Mouse (Mus musculus): ENCODE measurements around the gene Erh. TPM values are rescaled to one million over a fixed set of nuclear protein-coding genes. Genes with fewer than 3 reads are reported as not detected.

The Erh gene
- polyA plus RNA-seq, 1 experiment from 2014 or later = 542 TPM

GRCm38 (mm10) chr12:80662322-80662721 is 18.2 kb upstream of the Erh start:
- no peak overlapping the region for H3K27ac ChIP-seq
- 96% methylated on average over 10 of the region's 10 CpGs for WGBS
- H3K27me3 ChIP-seq (ENCODE audit: poor library complexity, severe bottlenecking) = no peaks in the 10 kb centered on the region
- H3K4me1 ChIP-seq = no peaks in the 10 kb centered on the region
- no peak for DNase-seq (ENCODE audit: extremely low spot score, low spot score)
- peaks cover 34% of the 10 kb centered on the region for H3K36me3 ChIP-seq (replicated peaks)
- no peak overlapping the region for H3K4me3 ChIP-seq
- H3K9me3 ChIP-seq = no peaks in the 10 kb centered on the region

- Histone ChIP-seq H3K36me3 (replicated peaks) (peaks cover 15% of the 10 kb centered on the region), H3K27ac (no peak overlapping the region), H3K9me3 (no peaks in the 10 kb centered on the region), H3K4me1 (no peaks in the 10 kb centered on the region), H3K4me3 (no peak overlapping the region), H3K27me3 (ENCODE audit: poor library complexity, severe bottlenecking) (no peaks in the 10 kb centered on the region)
- no peak for DNase-seq (ENCODE audit: extremely low spot score, low spot score)
- WGBS = 92% methylated on average over 6 of the region's 6 CpGs
These were observed 14.5 kb upstream of the Erh start for GRCm38 (mm10) chr12:80658661-80659060.

- DNase-seq (ENCODE audit: extremely low spot score, low spot score) = no peak
- Histone ChIP-seq H3K4me3 (no peak overlapping the region), H3K9me3 (no peaks in the 10 kb centered on the region), H3K27me3 (ENCODE audit: poor library complexity, severe bottlenecking) (no peaks in the 10 kb centered on the region), H3K27ac (no peak overlapping the region), H3K36me3 (replicated peaks) (peaks cover 5% of the 10 kb centered on the region; the same call in 1 of the 2 replicates), H3K4me1 (no peaks in the 10 kb centered on the region)
- WGBS = 95% methylated on average over 3 of the region's 3 CpGs
These were observed 10.5 kb upstream of the Erh start for GRCm38 (mm10) chr12:80654659-80655025.

- WGBS = 94% methylated on average over 7 of the region's 7 CpGs
These were observed 10.0 kb upstream of the Erh start for GRCm38 (mm10) chr12:80653951-80654658.

GRCm38 (mm10) chr12:80646377-80646776 is 2.2 kb upstream of the Erh start:
- no peak overlapping the region for H3K27ac ChIP-seq
- no peak overlapping the region for H3K4me3 ChIP-seq
- H3K9me3 ChIP-seq = no peaks in the 10 kb centered on the region
- WGBS = 98% methylated on average over 3 of the region's 3 CpGs
- no peak for DNase-seq (ENCODE audit: extremely low spot score, low spot score)
- H3K27me3 ChIP-seq (ENCODE audit: poor library complexity, severe bottlenecking) = no peaks in the 10 kb centered on the region
- peaks cover 40% of the 10 kb centered on the region for H3K4me1 ChIP-seq
- peaks cover 29% of the 10 kb centered on the region for H3K36me3 ChIP-seq (replicated peaks)

More at GRCm38 (mm10) chr12:80653951-80654658, 10.0 kb upstream of the Erh start:
- peaks cover 6% of the 10 kb centered on the region for H3K36me3 ChIP-seq (replicated peaks)
- H3K4me1 ChIP-seq = no peaks in the 10 kb centered on the region
- H3K27ac ChIP-seq = no peak overlapping the region
- no peak overlapping the region for H3K4me3 ChIP-seq
- H3K9me3 ChIP-seq = no peaks in the 10 kb centered on the region
- no peaks in the 10 kb centered on the region for H3K27me3 ChIP-seq (ENCODE audit: poor library complexity, severe bottlenecking)
- no peak for DNase-seq (ENCODE audit: extremely low spot score, low spot score)

GRCm38 (mm10) chr12:80644506-80644868 is 346 bp upstream of the Erh start:
- H3K36me3 ChIP-seq (replicated peaks) = peaks cover 42% of the 10 kb centered on the region
- H3K9me3 ChIP-seq = no peaks in the 10 kb centered on the region
- 9% methylated on average over 18 of the region's 18 CpGs for WGBS
- peak overlapping the region; percentile 96 for H3K27ac ChIP-seq
- peaks cover 40% of the 10 kb centered on the region for H3K4me1 ChIP-seq
- no peaks in the 10 kb centered on the region for H3K27me3 ChIP-seq (ENCODE audit: poor library complexity, severe bottlenecking)
- peak overlapping the region; percentile 90 for H3K4me3 ChIP-seq
- DNase-seq (ENCODE audit: extremely low spot score, low spot score) = no peak

- WGBS = 2% methylated on average over 48 of the region's 48 CpGs
- no peaks in the 10 kb centered on the region for H3K9me3 ChIP-seq
- no peaks in the 10 kb centered on the region for H3K27me3 ChIP-seq (ENCODE audit: poor library complexity, severe bottlenecking)
- H3K27ac ChIP-seq = peak overlapping the region; percentile 96
- DNase-seq (ENCODE audit: extremely low spot score, low spot score) = peak; percentile 73
- H3K36me3 ChIP-seq (replicated peaks) = peaks cover 49% of the 10 kb centered on the region
- peak overlapping the region; percentile 90 for H3K4me3 ChIP-seq
- peaks cover 40% of the 10 kb centered on the region for H3K4me1 ChIP-seq
These were observed 1.1 kb downstream of the Erh start for GRCm38 (mm10) chr12:80642725-80643692.

GRCm38 (mm10) chr12:80631790-80632189 is 12.4 kb downstream of the Erh start:
- peaks cover 72% of the 10 kb centered on the region for H3K36me3 ChIP-seq (replicated peaks)
- no peak overlapping the region for H3K27ac ChIP-seq
- WGBS = 91% methylated on average over 5 of the region's 5 CpGs

GRCm38 (mm10) chr12:80620501-80620900 is 23.6 kb downstream of the Erh start:
- 77% methylated on average over 5 of the region's 5 CpGs for WGBS
- H3K4me3 ChIP-seq = no peak overlapping the region
- H3K4me1 ChIP-seq = peaks cover 4% of the 10 kb centered on the region; the same call in 1 of the 2 replicates
- H3K9me3 ChIP-seq = no peaks in the 10 kb centered on the region
- peaks cover 2% of the 10 kb centered on the region; the same call in 1 of the 2 replicates for H3K36me3 ChIP-seq (replicated peaks)
- H3K27ac ChIP-seq = no peak overlapping the region
- H3K27me3 ChIP-seq (ENCODE audit: poor library complexity, severe bottlenecking) = no peaks in the 10 kb centered on the region
- no peak for DNase-seq (ENCODE audit: extremely low spot score, low spot score)

More at GRCm38 (mm10) chr12:80631790-80632189, 12.4 kb downstream of the Erh start:
- H3K9me3 ChIP-seq = no peaks in the 10 kb centered on the region
- DNase-seq (ENCODE audit: extremely low spot score, low spot score) = no peak
- H3K4me3 ChIP-seq = no peak overlapping the region
- peaks cover 21% of the 10 kb centered on the region for H3K4me1 ChIP-seq
- no peaks in the 10 kb centered on the region for H3K27me3 ChIP-seq (ENCODE audit: poor library complexity, severe bottlenecking)

- DNase-seq (ENCODE audit: extremely low spot score, low spot score) = no peak
- Histone ChIP-seq H3K36me3 (replicated peaks) (no peaks in the 10 kb centered on the region), H3K9me3 (no peaks in the 10 kb centered on the region), H3K27ac (no peak overlapping the region), H3K27me3 (ENCODE audit: poor library complexity, severe bottlenecking) (no peaks in the 10 kb centered on the region), H3K4me3 (no peak overlapping the region), H3K4me1 (peaks cover 4% of the 10 kb centered on the region; the same call in 1 of the 2 replicates)
- WGBS = 79% methylated on average over 7 of the region's 7 CpGs
These were observed 28.5 kb downstream of the Erh start for GRCm38 (mm10) chr12:80615371-80616257.

GRCm38 (mm10) chr12:80612113-80612791 is 31.9 kb downstream of the Erh start:
- Histone ChIP-seq H3K36me3 (replicated peaks) (no peaks in the 10 kb centered on the region), H3K9me3 (no peaks in the 10 kb centered on the region), H3K27ac (no peak overlapping the region), H3K4me3 (no peak overlapping the region), H3K4me1 (peaks cover 4% of the 10 kb centered on the region; the same call in 1 of the 2 replicates), H3K27me3 (ENCODE audit: poor library complexity, severe bottlenecking) (no peaks in the 10 kb centered on the region)
- no peak for DNase-seq (ENCODE audit: extremely low spot score, low spot score)
- 59% methylated on average over 9 of the region's 9 CpGs for WGBS

GRCm38 (mm10) chr12:80609928-80610327 is 34.2 kb downstream of the Erh start:
- 84% methylated on average over 3 of the region's 3 CpGs for WGBS
- DNase-seq (ENCODE audit: extremely low spot score, low spot score) = no peak
- H3K9me3 ChIP-seq = no peaks in the 10 kb centered on the region

More at GRCm38 (mm10) chr12:80609928-80610327, 34.2 kb downstream of the Erh start:
- H3K27ac ChIP-seq = no peak overlapping the region
- H3K4me1 ChIP-seq = no peaks in the 10 kb centered on the region
- H3K36me3 ChIP-seq (replicated peaks) = peaks cover 2% of the 10 kb centered on the region
- no peaks in the 10 kb centered on the region for H3K27me3 ChIP-seq (ENCODE audit: poor library complexity, severe bottlenecking)
- no peak overlapping the region for H3K4me3 ChIP-seq
